Mouse (Mus musculus) liver, embryonic 14.5 days (tissue): ENCODE measurements at regions not wholly inside any gene's neighbourhood (a gene's known extent, or its start where the extent isn't known, plus 50 kb on each side); places are given as distances from the start of the nearest gene placed in this dataset.

ENCODE experiments used
- ATAC-seq: fragments of 200-750 bp; cut with Nextera tagmentation; 2 replicates; pipeline ENCODE4 v1.8.0; 2017; ENCODE audit warnings: moderate number of reproducible peaks, mild to moderate bottlenecking, moderate library complexity; ENCODE audit not compliant: insufficient read depth
- DNase-seq, 3 experiments: peaks; one replicate each; pipeline ENCODE4 v3.0.0-alpha.2; 2012 to 2013; ENCODE audit warnings: low read depth in 3 of 3, low spot score in 3 of 3
- H3K27ac ChIP-seq: fragments of 300-500 bp; sonication (generic); 2 replicates; pipeline ENCODE4 v1.5.1; 2014; ENCODE audit warnings: moderate library complexity, mild to moderate bottlenecking, control low read depth, inconsistent platforms
- H3K27me3 ChIP-seq: fragments of 300-500 bp; sonication (generic); 2 replicates; pipeline ENCODE4 v1.6.1; 2014; ENCODE audit warnings: mild to moderate bottlenecking, low read length, moderate library complexity; ENCODE audit not compliant: control insufficient read depth, insufficient read depth
- H3K36me3 ChIP-seq: fragments of 300-500 bp; sonication (generic); replicated peaks from 2 replicates; pipeline ENCODE4 v1.6.1; 2014; ENCODE audit warnings: low read depth; ENCODE audit not compliant: control insufficient read depth, insufficient read depth
- H3K4me1 ChIP-seq, 2 experiments: fragments of 200-500 bp in 1 of 2; fragments of 300-500 bp in 1 of 2; sonication (generic) in 1 of 2; replicated peaks; 2 replicates each; pipeline ENCODE4 v1.6.1; 2012 to 2014; ENCODE audit warnings: antibody characterized with exemption in 1 of 2, inconsistent platforms in 1 of 2, low read length in 1 of 2; ENCODE audit not compliant: control insufficient read depth in 2 of 2, insufficient read depth in 2 of 2
- H3K4me2 ChIP-seq: fragments of 300-500 bp; sonication (generic); 2 replicates; pipeline ENCODE4 v1.6.1; 2014; ENCODE audit warnings: low read depth, mild to moderate bottlenecking, control low read depth, moderate library complexity
- H3K4me3 ChIP-seq, 2 experiments: fragments of 200-500 bp in 1 of 2; fragments of 300-500 bp in 1 of 2; sonication (generic) in 1 of 2; 2 replicates each; pipeline ENCODE4 v1.5.1; 2012 to 2014; ENCODE audit warnings: low read depth in 2 of 2, low read length in 2 of 2, mild to moderate bottlenecking in 2 of 2, control low read depth in 1 of 2, inconsistent platforms in 1 of 2, moderate library complexity in 1 of 2; ENCODE audit not compliant: insufficient read depth in 1 of 2
- H3K9ac ChIP-seq: fragments of 300-500 bp; sonication (generic); replicated peaks from 2 replicates; pipeline ENCODE4 v1.6.1; 2014; ENCODE audit warnings: mild to moderate bottlenecking, control low read depth, moderate library complexity
- H3K9me3 ChIP-seq: fragments of 300-500 bp; sonication (generic); 2 replicates; pipeline ENCODE4 v1.6.1; 2016; ENCODE audit warnings: low read length, mixed read lengths; ENCODE audit not compliant: control insufficient read depth
- CTCF ChIP-seq: IDR thresholded peaks from 2 replicates; pipeline ENCODE4 v1.5.1; 2016; ENCODE audit warnings: antibody characterized with exemption, low read depth, control low read depth
- EP300 ChIP-seq: IDR thresholded peaks from 2 replicates; pipeline ENCODE4 v1.6.1; 2016; ENCODE audit warnings: antibody characterized with exemption, low read depth
- WGBS: fragments of 180-500 bp; shearing (Covaris S2); extraction: QIAGEN DNeasy Blood & Tissue Kit; methylation state at CpG from one replicate; pipeline ENCODE4 v1.1.7; 2014; ENCODE audit not compliant: insufficient replicate concordance; 5-methylcytosine and 5-hydroxymethylcytosine counted together

GRCm38 (mm10) chr13:78310837-78311236 is 111.3 kb upstream of the Nr2f1 start:
- Histone ChIP-seq H3K36me3 (no peaks in the 10 kb centered on the region), H3K9me3 (no peaks in the 10 kb centered on the region), H3K4me2 (no peak overlapping the region), H3K27me3 (no peaks in the 10 kb centered on the region), H3K27ac (no peak overlapping the region), H3K4me3 (no peak overlapping the region), H3K9ac (no peak overlapping the region), H3K4me1 (no peaks in the 10 kb centered on the region)
- 44% methylated on average over 3 of the region's 3 CpGs for WGBS
- ATAC-seq (no peak), DNase-seq (no peak)
- TF ChIP-seq CTCF (no peak), EP300 (no peak)
